Mouse (Mus musculus): Measurements from ENCODE around the gene Gm21188.
"Not testable (repeated sequence)": the region's sequence is repeated elsewhere in the genome, so short reads cannot be mapped to it uniquely, and the experiment has no call there.

- TF ChIP-seq CTCF (IDR thresholded peaks at IDR 0.05; ENCODE audit: low read depth); EP300 (optimal IDR thresholded peaks at IDR 0.05): not testable (repeated sequence)
Measured at GRCm38 (mm10) chr13:120070012-120070598, 18.1 kb upstream of the Gm21188 start.
